Mouse (Mus musculus): ENCODE measurements around the gene Tspan31.

DNA sequence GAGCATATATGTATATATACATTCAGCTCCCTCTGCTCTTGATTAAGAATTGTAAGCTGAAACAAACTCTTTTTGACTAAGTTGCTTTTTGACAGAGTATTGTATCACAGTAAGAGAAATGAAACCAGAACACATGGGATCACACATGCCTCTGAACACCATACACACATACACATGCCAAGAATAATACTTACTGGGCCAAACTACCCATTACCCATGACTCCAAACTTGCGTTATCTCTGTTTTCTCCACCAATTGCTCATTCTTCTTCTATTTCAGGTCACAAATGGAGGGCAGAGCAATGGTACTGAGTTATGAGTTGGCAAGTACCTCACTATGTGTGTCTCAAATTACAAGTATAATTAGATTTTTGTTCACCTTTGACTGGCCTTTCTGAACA lies 3.9 kb upstream of the Tspan31 start:
- no peak for TF ChIP-seq CTCF (IDR thresholded peaks at IDR 0.05; ENCODE audit: control insufficient read depth, insufficient read depth, insufficient read length)
- TF ChIP-seq MYOD1 (IDR thresholded peaks at IDR 0.05; ENCODE audit: control insufficient read depth, insufficient read length, low read depth): no peak
- TF ChIP-seq MYOG (IDR thresholded peaks at IDR 0.05; ENCODE audit: control insufficient read depth, extremely low read depth, insufficient read length): no peak
- TF ChIP-seq USF1 (IDR thresholded peaks at IDR 0.05; ENCODE audit: low read depth): no peak
- no peak for TF ChIP-seq CEBPB (IDR thresholded peaks at IDR 0.05; ENCODE audit: low read depth)
- no peak for TF ChIP-seq MAX (IDR thresholded peaks at IDR 0.05)
- no peak for TF ChIP-seq FOSL1 (IDR thresholded peaks at IDR 0.05; ENCODE audit: insufficient read depth, low read length, poor library complexity, severe bottlenecking)
